Mouse (Mus musculus) hindbrain, postnatal 0 days (tissue): Measurements from ENCODE around the gene Agtpbp1. TPM values are rescaled to one million over a fixed set of nuclear protein-coding genes. Genes with fewer than 3 reads are reported as not detected.

Source experiments
- ATAC-seq: fragments of 200-750 bp; cut with Nextera tagmentation; 2 replicates; pipeline ENCODE4 v1.8.0; 2017; ENCODE audit warnings: mild to moderate bottlenecking, moderate TSS enrichment, moderate library complexity
- DNase-seq: peaks from one replicate; pipeline ENCODE4 v3.0.0-alpha.2; 2015; ENCODE audit warnings: low spot score
- H3K27ac ChIP-seq: fragments of 300-500 bp; sonication (generic); 2 replicates; pipeline ENCODE4 v1.5.1; 2014; ENCODE audit warnings: mild to moderate bottlenecking
- H3K27me3 ChIP-seq: fragments of 300-500 bp; sonication (generic); 2 replicates; pipeline ENCODE4 v1.6.1; 2014; ENCODE audit warnings: low read length, mixed read lengths; ENCODE audit not compliant: insufficient read depth
- H3K36me3 ChIP-seq: fragments of 300-500 bp; sonication (generic); 2 replicates; pipeline ENCODE4 v1.6.1; 2014; ENCODE audit warnings: low read length, mixed read lengths; ENCODE audit not compliant: insufficient read depth
- H3K4me1 ChIP-seq: fragments of 300-500 bp; sonication (generic); 2 replicates; pipeline ENCODE4 v1.6.1; 2014; ENCODE audit warnings: antibody characterized with exemption, low read length, mixed read lengths; ENCODE audit not compliant: insufficient read depth
- H3K4me2 ChIP-seq: fragments of 300-500 bp; sonication (generic); 2 replicates; pipeline ENCODE4 v1.6.1; 2014; ENCODE audit warnings: low read depth, mild to moderate bottlenecking, low read length, moderate library complexity, mixed read lengths
- H3K4me3 ChIP-seq: fragments of 300-500 bp; sonication (generic); 2 replicates; pipeline ENCODE4 v1.5.1; 2014; ENCODE audit warnings: low read length
- H3K9ac ChIP-seq: fragments of 300-500 bp; sonication (generic); replicated peaks from 2 replicates; pipeline ENCODE4 v1.6.1; 2014; ENCODE audit warnings: mild to moderate bottlenecking, low read length, moderate library complexity, mixed read lengths
- H3K9me3 ChIP-seq: fragments of 300-500 bp; sonication (generic); 2 replicates; pipeline ENCODE4 v1.6.1; 2016; ENCODE audit warnings: low read length, mixed read lengths
- CTCF ChIP-seq: IDR thresholded peaks from 2 replicates; pipeline ENCODE4 v1.5.1; 2016; ENCODE audit warnings: antibody characterized with exemption, control low read depth, low read depth
- WGBS: fragments of 180-500 bp; shearing (Covaris S2); extraction: QIAGEN DNeasy Blood & Tissue Kit; methylation state at CpG from one replicate; pipeline ENCODE4 v1.1.7; 2014; 5-methylcytosine and 5-hydroxymethylcytosine counted together
- polyA plus RNA-seq: library from polyadenylated mRNA; unstranded; fragments of >200 nt; fragmentation: Nextera tagmentation; extraction: Ambion mirVana; gene quantifications from 2 replicates; pipeline ENCODE4 v1.2.1, GENCODE M21; 2015
- total RNA-seq: library from RNA; depleted of rRNA; stranded (reverse); fragments of >200 nt; gene quantifications from 2 replicates; pipeline ENCODE4 v1.2.3, GENCODE M21; 2014

The Agtpbp1 gene
- total and polyA plus RNA-seq, 2 experiments from 2014 or later: 65.6 to 128 TPM

- Histone ChIP-seq H3K4me1 (peaks cover 13% of the 10 kb centered on the region; the same call in 1 of the 2 replicates), H3K36me3 (peaks cover 5% of the 10 kb centered on the region; the same call in 1 of the 2 replicates), H3K27ac (no peak overlapping the region), H3K27me3 (no peaks in the 10 kb centered on the region), H3K9ac (no peak overlapping the region), H3K9me3 (no peaks in the 10 kb centered on the region), H3K4me3 (no peak overlapping the region), H3K4me2 (no peak overlapping the region)
- TF ChIP-seq CTCF: no peak
- ATAC-seq: no peak
- WGBS: 63% methylated on average over 11 of the region's 11 CpGs
- DNase-seq: no peak
Measured at GRCm38 (mm10) chr13:59454001-59454785, 130.8 kb downstream of the Agtpbp1 start.

GRCm38 (mm10) chr13:59453582-59453981 lies 131.4 kb downstream of the Agtpbp1 start:
- H3K27me3 ChIP-seq: no peaks in the 10 kb centered on the region
- ATAC-seq (no peak), DNase-seq (no peak)
- H3K9ac ChIP-seq: no peak overlapping the region
- no peak overlapping the region for H3K4me2 ChIP-seq
- peaks cover 13% of the 10 kb centered on the region; the same call in 1 of the 2 replicates for H3K4me1 ChIP-seq
- H3K4me3 ChIP-seq: no peak overlapping the region
- H3K36me3 ChIP-seq: peaks cover 5% of the 10 kb centered on the region; the same call in 1 of the 2 replicates
- H3K9me3 ChIP-seq: no peaks in the 10 kb centered on the region
- TF ChIP-seq CTCF: no peak
- 57% methylated on average over 6 of the region's 6 CpGs for WGBS
- no peak overlapping the region for H3K27ac ChIP-seq

GRCm38 (mm10) chr13:59453045-59453444 lies 132.0 kb downstream of the Agtpbp1 start:
- no peak for ATAC-seq
- H3K9ac ChIP-seq: no peak overlapping the region
- H3K27ac ChIP-seq: no peak overlapping the region
- H3K4me1 ChIP-seq: peaks cover 13% of the 10 kb centered on the region; the same call in 1 of the 2 replicates
- 64% methylated on average over 2 of the region's 2 CpGs for WGBS
- H3K9me3 ChIP-seq: no peaks in the 10 kb centered on the region
- no peak for DNase-seq
- H3K27me3 ChIP-seq: no peaks in the 10 kb centered on the region
- H3K4me2 ChIP-seq: no peak overlapping the region
- no peak for TF ChIP-seq CTCF
- H3K4me3 ChIP-seq: no peak overlapping the region
- peaks cover 5% of the 10 kb centered on the region; the same call in 1 of the 2 replicates for H3K36me3 ChIP-seq

- Histone ChIP-seq H3K36me3 (peaks cover 9% of the 10 kb centered on the region; the same call in 1 of the 2 replicates), H3K4me2 (no peak overlapping the region), H3K9ac (no peak overlapping the region), H3K27ac (no peak overlapping the region), H3K27me3 (no peaks in the 10 kb centered on the region), H3K4me1 (peaks cover 13% of the 10 kb centered on the region; the same call in 1 of the 2 replicates), H3K9me3 (no peaks in the 10 kb centered on the region), H3K4me3 (no peak overlapping the region)
- DNase-seq: no peak
- 74% methylated on average over 10 of the region's 10 CpGs for WGBS
- ATAC-seq: 0 out of 2 replicates have a peak, but pooled peaks have one; percentile 33
- no peak for TF ChIP-seq CTCF
Measured at GRCm38 (mm10) chr13:59450840-59451239, 134.2 kb downstream of the Agtpbp1 start.

- H3K4me1 ChIP-seq: no peaks in the 10 kb centered on the region
- H3K9me3 ChIP-seq: no peaks in the 10 kb centered on the region
- 83% methylated on average over 7 of the region's 7 CpGs for WGBS
- no peak for ATAC-seq
- peaks cover 8% of the 10 kb centered on the region; the same call in 1 of the 2 replicates for H3K36me3 ChIP-seq
- no peak overlapping the region for H3K9ac ChIP-seq
- H3K27me3 ChIP-seq: no peaks in the 10 kb centered on the region
- no peak for TF ChIP-seq CTCF
- DNase-seq: no peak
- no peak overlapping the region for H3K27ac ChIP-seq
- H3K4me2 ChIP-seq: no peak overlapping the region
- H3K4me3 ChIP-seq: no peak overlapping the region
Measured at GRCm38 (mm10) chr13:59447130-59447529, 137.9 kb downstream of the Agtpbp1 start.

- Histone ChIP-seq H3K36me3 (peaks cover 4% of the 10 kb centered on the region; the same call in 1 of the 2 replicates), H3K27ac (no peak overlapping the region), H3K4me1 (no peaks in the 10 kb centered on the region), H3K9ac (no peak overlapping the region), H3K9me3 (no peaks in the 10 kb centered on the region), H3K4me3 (no peak overlapping the region), H3K4me2 (no peak overlapping the region), H3K27me3 (no peaks in the 10 kb centered on the region)
- ATAC-seq (no peak), DNase-seq (no peak)
- TF ChIP-seq CTCF: no peak
- WGBS: 84% methylated on average over 5 of the region's 5 CpGs
Measured at GRCm38 (mm10) chr13:59445179-59445578, 139.8 kb downstream of the Agtpbp1 start.

- Histone ChIP-seq H3K4me2 (no peak overlapping the region), H3K4me3 (no peak overlapping the region), H3K4me1 (no peaks in the 10 kb centered on the region), H3K27ac (no peak overlapping the region), H3K27me3 (no peaks in the 10 kb centered on the region), H3K9ac (no peak overlapping the region), H3K9me3 (no peaks in the 10 kb centered on the region), H3K36me3 (0 out of 2 replicates have a peak, but pooled peaks cover 4% of the 10 kb centered on the region)
- ATAC-seq (no peak), DNase-seq (no peak)
- TF ChIP-seq CTCF: no peak
- WGBS: 77% methylated on average over 6 of the region's 6 CpGs
Measured at GRCm38 (mm10) chr13:59444371-59444770, 140.7 kb downstream of the Agtpbp1 start.
